Mouse (Mus musculus) stomach, postnatal 0 days (tissue): Measurements from ENCODE around the gene Lztfl1.

ENCODE experiments used
- CTCF ChIP-seq: IDR thresholded peaks from 2 replicates; pipeline ENCODE4 v1.5.1; 2016; ENCODE audit warnings: antibody characterized with exemption, low read depth, mild to moderate bottlenecking, moderate library complexity
- EP300 ChIP-seq: optimal IDR thresholded peaks from 2 replicates; pipeline ENCODE3; 2016; ENCODE audit warnings: antibody characterized with exemption

DNA sequence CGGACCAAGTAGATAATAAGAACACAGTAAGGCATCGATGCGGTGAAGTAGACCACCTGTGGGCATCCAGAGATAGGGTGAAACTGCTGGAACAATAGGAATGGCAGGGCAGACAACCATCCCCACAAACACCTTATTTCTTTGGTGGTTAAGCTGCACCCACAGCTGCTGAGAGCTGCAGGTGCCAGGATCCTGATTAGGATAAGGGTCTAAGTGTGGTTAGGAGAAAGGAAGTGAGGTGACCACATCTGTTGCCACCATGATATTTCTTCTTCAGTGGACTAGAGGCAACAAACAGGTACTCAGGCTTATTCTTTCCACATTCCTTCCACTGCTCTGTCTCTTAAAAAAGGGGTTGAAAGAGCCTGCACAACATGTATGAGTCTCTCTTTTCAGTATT is 60.0 kb downstream of the Lztfl1 start:
- TF ChIP-seq CTCF, result no peak
- no peak for TF ChIP-seq EP300
